Mouse (Mus musculus) intestine, embryonic 14.5 days (tissue): ENCODE measurements around the gene Cenpv. TPM values are rescaled to one million over a fixed set of nuclear protein-coding genes. Genes with fewer than 3 reads are reported as not detected.

Source experiments
- ATAC-seq: fragments of 200-750 bp; cut with Nextera tagmentation; replicated peaks from 2 replicates; pipeline ENCODE4 v1.8.0; 2017; ENCODE audit warnings: low read depth, moderate number of reproducible peaks, moderate TSS enrichment, moderate library complexity; ENCODE audit not compliant: low FRiP score, low TSS enrichment
- DNase-seq: peaks from one replicate; pipeline ENCODE4 v3.0.0-alpha.2; 2018; ENCODE audit warnings: low spot score
- H3K27ac ChIP-seq: fragments of 300-500 bp; sonication (generic); 2 replicates; pipeline ENCODE4 v1.5.1; 2014; ENCODE audit warnings: low read depth, mild to moderate bottlenecking, control low read depth
- H3K27me3 ChIP-seq: fragments of 300-500 bp; sonication (generic); replicated peaks from 2 replicates; pipeline ENCODE4 v1.6.1; 2014; ENCODE audit warnings: low read length, control low read depth; ENCODE audit not compliant: control insufficient read depth, insufficient read depth
- H3K36me3 ChIP-seq: fragments of 300-500 bp; sonication (generic); 2 replicates; pipeline ENCODE4 v1.6.1; 2014; ENCODE audit warnings: low read length, control low read depth; ENCODE audit not compliant: control insufficient read depth, insufficient read depth
- H3K4me1 ChIP-seq: fragments of 300-500 bp; sonication (generic); replicated peaks from 2 replicates; pipeline ENCODE4 v1.6.1; 2014; ENCODE audit warnings: low read length, control low read depth, mixed read lengths; ENCODE audit not compliant: control insufficient read depth, insufficient read depth
- H3K4me2 ChIP-seq: fragments of 300-500 bp; sonication (generic); 2 replicates; pipeline ENCODE4 v1.6.1; 2014; ENCODE audit warnings: low read length
- H3K4me3 ChIP-seq: fragments of 300-500 bp; sonication (generic); 2 replicates; pipeline ENCODE4 v1.5.1; 2014; ENCODE audit warnings: low read depth, low read length, control low read depth, mixed read lengths
- H3K9ac ChIP-seq: fragments of 300-500 bp; sonication (generic); 2 replicates; pipeline ENCODE4 v1.6.1; 2014; ENCODE audit warnings: mild to moderate bottlenecking, low read length
- H3K9me3 ChIP-seq: fragments of 300-500 bp; sonication (generic); 2 replicates; pipeline ENCODE4 v1.6.1; 2016; ENCODE audit warnings: low read length, control low read depth; ENCODE audit not compliant: control insufficient read depth
- WGBS: fragments of 180-500 bp; shearing (Covaris S2); extraction: QIAGEN DNeasy Blood & Tissue Kit; methylation state at CpG from one replicate; pipeline ENCODE4 v1.1.7; 2014; 5-methylcytosine and 5-hydroxymethylcytosine counted together
- polyA plus RNA-seq: library from polyadenylated mRNA; unstranded; fragments of >200 nt; fragmentation: Nextera tagmentation; extraction: Ambion mirVana; gene quantifications from 2 replicates; pipeline ENCODE4 v1.2.1, GENCODE M21; 2014

Cenpv gene
- 31.1 and 44.9 TPM in 2 replicates for polyA plus RNA-seq

DNA sequence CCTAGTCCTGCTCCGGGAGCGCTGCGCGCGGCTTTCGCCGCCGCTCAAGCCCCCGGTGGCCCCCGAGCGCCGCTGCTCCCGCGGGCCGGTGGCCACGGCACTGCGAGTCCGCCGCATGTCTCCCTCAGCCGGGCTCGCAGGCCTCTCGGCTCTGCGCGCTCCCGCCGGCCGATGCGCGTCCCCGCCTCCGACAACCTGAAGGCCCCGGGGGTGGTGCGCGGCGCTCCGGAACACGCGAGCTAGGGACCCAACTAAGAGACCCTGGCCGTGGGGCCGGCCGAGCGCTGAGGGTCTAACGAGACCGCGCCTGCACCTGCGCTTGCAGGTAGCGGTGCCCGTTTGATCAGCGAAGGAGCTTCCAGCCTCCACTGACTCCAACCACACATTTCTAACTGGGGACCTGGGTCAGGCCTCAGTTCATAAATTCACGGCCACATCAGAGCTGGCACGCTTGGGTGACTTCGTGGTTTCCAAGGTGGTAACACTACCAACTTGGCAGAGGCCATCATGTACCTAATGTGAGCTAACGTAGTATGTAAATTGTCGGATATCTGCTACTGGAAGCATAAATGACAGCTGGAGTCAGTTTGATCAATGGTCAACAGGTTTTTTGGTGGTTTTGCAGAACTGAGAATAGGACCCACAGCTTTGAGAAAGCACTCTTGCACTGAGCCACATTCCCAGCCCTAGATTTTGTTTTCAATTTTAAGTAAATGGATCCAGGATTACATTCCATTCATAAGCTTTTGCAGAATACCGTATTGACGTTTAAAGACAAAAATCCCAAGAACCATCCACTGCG lies at the start of gene Cenpv:
Gene Cenpv, minus strand, starts transcription at position 173 of the 802 bp plus-strand sequence.
- H3K9ac ChIP-seq = peak within 1 kb of the TSS; percentile 80
- H3K4me1 ChIP-seq = 0 out of 2 replicates have a peak, but pooled peaks cover 4% of the 10 kb centered on the region
- peak; percentile 89 for DNase-seq
- WGBS = 6% methylated on average over 50 of the region's 57 CpGs
- H3K4me2 ChIP-seq = peak within 1 kb of the TSS; percentile 88
- no peaks in the 10 kb centered on the region for H3K9me3 ChIP-seq
- 0 out of 2 replicates have a peak, but pooled peaks cover 2% of the 10 kb centered on the region for H3K27me3 ChIP-seq
- H3K4me3 ChIP-seq = peak within 1 kb of the TSS; percentile 68
- H3K36me3 ChIP-seq = no peaks in the 10 kb centered on the region
- H3K27ac ChIP-seq = 0 out of 2 replicates have a peak within 1 kb of the TSS, but pooled peaks have one; percentile 34
- peak; percentile 83 for ATAC-seq

DNA sequence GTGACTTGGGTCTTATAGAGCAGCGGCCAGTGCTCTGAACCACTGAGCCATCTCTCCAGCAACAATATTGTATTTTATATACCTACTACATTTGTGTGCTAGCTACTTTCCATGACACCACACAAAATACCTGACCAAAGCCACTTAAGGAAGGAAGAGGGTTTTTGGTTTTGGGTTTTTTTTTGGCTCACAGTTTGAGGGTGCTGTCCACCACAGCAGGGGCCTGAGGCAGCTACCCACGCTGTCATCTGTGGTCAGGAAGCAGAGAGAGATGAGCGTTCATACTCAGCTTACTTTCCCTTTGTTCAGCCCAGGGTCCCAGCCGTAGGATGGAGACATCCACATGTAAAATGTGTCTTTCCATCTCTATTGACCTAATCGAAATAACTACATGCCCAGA lies 48.0 kb upstream of the Cenpv start:
- Histone ChIP-seq H3K27ac (no peak overlapping the region), H3K4me3 (no peak overlapping the region), H3K9me3 (no peaks in the 10 kb centered on the region), H3K27me3 (no peaks in the 10 kb centered on the region), H3K4me1 (no peaks in the 10 kb centered on the region), H3K36me3 (no peaks in the 10 kb centered on the region), H3K4me2 (no peak overlapping the region), H3K9ac (no peak overlapping the region)
- WGBS = 88% methylated on average over 5 of the region's 5 CpGs
- no peak for DNase-seq
- ATAC-seq = no peak

DNA sequence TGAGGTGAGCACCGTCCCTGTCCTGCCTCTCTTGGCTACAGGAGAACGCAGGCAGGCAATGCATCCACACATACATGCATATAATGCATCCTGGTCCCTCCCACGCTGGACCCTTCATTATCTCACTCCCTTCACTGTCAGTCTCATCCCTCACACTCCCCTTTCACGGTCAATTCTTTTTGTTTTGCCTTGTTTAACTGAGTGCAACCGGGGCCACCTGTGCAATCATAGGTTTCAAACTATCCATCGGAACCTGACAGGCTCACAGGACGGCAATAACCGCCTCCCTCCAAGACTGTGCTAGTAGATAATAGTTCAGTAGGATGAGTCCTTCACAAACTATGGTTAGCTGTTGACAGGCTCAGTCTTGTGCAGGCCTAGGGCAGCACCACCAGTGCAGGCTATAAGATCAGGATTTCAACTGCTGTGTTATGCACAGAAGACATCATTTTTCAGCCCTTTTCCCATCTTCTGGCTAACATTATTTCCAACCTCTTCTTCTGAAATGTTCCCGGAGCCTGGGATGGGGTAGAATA lies 45.7 kb upstream of the Cenpv start:
- ATAC-seq = no peak
- WGBS = 62% methylated on average over 9 of the region's 9 CpGs
- Histone ChIP-seq H3K27ac (no peak overlapping the region), H3K4me3 (no peak overlapping the region), H3K9ac (no peak overlapping the region), H3K36me3 (no peaks in the 10 kb centered on the region), H3K27me3 (no peaks in the 10 kb centered on the region), H3K4me2 (no peak overlapping the region), H3K9me3 (no peaks in the 10 kb centered on the region), H3K4me1 (no peaks in the 10 kb centered on the region)
- DNase-seq = no peak

DNA sequence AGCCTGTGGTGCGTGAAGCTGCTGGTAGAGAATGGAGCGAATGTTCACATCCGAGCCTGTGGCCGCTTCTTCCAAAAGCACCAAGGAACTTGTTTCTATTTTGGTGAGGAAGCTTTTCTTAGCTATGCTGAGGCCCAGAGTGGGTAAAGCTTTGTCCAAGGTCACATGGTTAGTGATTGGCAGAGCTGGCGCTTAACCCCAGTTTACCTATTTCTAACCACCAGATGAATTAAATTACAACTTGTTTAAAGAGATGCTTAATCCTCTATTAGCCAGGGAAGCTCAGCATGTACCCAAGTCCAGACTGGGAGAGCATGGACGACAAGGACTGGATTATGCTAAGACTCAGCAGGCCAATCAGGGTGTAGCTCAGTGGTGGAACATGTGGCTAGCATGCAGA lies 44.0 kb upstream of the Cenpv start:
- H3K4me2 ChIP-seq = no peak overlapping the region
- H3K27me3 ChIP-seq = no peaks in the 10 kb centered on the region
- no peak overlapping the region for H3K27ac ChIP-seq
- no peak overlapping the region for H3K9ac ChIP-seq
- no peak for ATAC-seq
- DNase-seq = no peak
- H3K9me3 ChIP-seq = no peaks in the 10 kb centered on the region
- no peaks in the 10 kb centered on the region for H3K4me1 ChIP-seq
- H3K36me3 ChIP-seq = no peaks in the 10 kb centered on the region
- 86% methylated on average over 6 of the region's 6 CpGs for WGBS
- H3K4me3 ChIP-seq = no peak overlapping the region

DNA sequence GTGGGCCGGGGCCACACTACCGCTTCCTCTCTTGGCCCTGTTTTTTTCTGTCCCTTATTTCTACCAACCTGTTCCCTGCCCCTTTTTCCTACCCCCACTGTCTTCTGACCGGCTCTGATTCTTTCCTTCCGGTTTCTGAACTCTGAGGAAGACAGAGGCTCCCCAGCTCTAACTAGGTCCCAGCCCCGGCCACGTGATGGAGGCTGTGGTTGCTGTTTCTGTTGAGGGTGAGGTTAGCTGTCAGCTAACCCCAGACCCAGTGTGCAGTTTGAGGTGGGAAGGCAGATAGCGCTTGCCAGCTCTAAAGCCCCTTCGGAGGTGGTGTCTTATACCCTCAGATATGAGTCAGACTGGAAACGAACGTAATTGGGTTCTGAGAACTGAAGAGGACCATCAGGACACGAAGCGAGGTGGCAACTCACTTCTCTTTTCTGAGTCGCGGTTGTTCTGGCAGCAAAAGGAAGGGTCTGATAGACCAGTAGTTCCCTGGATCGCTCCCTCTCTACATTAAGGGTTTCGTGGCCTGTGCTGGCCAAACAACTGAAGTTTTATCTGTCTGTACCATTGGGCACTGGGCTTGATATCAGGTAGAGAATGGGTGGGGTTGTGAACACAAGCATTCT lies 37.6 kb upstream of the Cenpv start:
- 0 out of 2 replicates have a peak, but pooled peaks cover 4% of the 10 kb centered on the region for H3K4me1 ChIP-seq
- ATAC-seq (no peak), DNase-seq (no peak)
- no peaks in the 10 kb centered on the region for H3K36me3 ChIP-seq
- peak overlapping the region; percentile 49; the same call in 1 of the 2 replicates for H3K4me3 ChIP-seq
- H3K4me2 ChIP-seq = peak overlapping the region; percentile 95
- peak overlapping the region; percentile 44; the same call in 1 of the 2 replicates for H3K9ac ChIP-seq
- H3K9me3 ChIP-seq = no peaks in the 10 kb centered on the region
- no peak overlapping the region for H3K27ac ChIP-seq
- H3K27me3 ChIP-seq = 0 out of 2 replicates have a peak, but pooled peaks cover 4% of the 10 kb centered on the region
- WGBS = 68% methylated on average over 16 of the region's 16 CpGs

DNA sequence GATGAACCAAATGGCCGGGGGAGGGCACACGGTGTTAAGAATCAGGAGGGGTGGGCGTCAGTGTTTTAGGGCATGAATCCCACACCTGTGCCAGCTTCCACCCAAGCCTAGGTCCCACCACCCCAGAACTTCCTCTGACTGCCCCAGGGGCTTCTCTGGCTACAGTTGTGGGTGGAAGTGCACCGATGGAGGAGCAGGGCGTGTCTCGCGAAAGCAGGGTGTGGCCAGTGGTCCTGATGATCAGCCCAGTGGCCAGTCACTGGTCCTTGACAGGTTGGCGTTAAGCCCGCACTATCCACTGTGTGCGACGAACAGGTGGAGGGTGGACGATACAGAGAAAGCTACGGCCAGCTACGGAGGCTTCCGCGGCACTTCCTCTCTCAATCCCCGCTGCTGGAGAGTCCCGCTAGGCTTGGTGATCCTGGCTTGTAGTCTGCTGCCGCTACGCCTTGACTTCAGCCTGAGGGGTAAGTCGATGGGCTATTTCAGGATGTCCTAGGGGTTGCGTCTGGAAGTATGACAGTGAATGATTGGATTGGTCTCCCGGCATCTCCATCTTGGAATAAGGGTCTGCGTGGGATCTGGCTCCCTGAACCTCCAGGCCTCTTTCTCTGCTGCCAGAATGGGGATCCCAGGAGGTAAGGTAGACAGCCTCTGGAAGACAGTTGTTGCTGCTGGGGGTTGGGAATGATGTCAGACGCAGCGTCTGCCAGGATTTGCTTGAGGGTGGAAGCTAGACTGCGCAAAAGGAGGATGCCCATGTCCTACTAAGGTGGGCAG lies 36.8 kb upstream of the Cenpv start:
- Histone ChIP-seq H3K9me3 (no peaks in the 10 kb centered on the region), H3K9ac (peak overlapping the region; percentile 44), H3K4me2 (peak overlapping the region; percentile 95), H3K27me3 (0 out of 2 replicates have a peak, but pooled peaks cover 4% of the 10 kb centered on the region), H3K4me1 (0 out of 2 replicates have a peak, but pooled peaks cover 4% of the 10 kb centered on the region), H3K4me3 (peak overlapping the region; percentile 49), H3K27ac (no peak overlapping the region; the same call in 1 of the 2 replicates), H3K36me3 (no peaks in the 10 kb centered on the region)
- peak; percentile 58 for ATAC-seq
- peak; percentile 70 for DNase-seq
- WGBS = 8% methylated on average over 27 of the region's 27 CpGs

DNA sequence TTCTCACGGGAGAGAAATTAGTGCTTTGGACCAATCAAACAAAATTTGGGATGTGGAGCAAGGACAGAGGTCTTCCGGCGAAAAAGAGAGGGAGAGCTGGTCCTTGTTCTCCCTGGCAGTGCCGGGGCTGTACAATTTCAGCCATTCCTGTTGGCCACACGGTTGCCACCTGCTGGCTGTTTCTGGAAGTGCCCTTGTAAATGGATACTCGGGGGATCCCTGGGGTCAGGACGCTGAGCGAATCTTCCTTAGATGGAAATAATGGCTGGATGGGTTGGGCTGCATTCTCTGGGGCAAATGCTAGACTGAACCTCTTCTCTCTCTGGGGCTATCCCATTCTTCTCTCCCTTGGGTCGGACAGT lies 36.2 kb upstream of the Cenpv start:
- peak; percentile 73 for ATAC-seq
- 0 out of 2 replicates have a peak, but pooled peaks cover 4% of the 10 kb centered on the region for H3K27me3 ChIP-seq
- no peaks in the 10 kb centered on the region for H3K9me3 ChIP-seq
- 0 out of 2 replicates have a peak, but pooled peaks cover 4% of the 10 kb centered on the region for H3K4me1 ChIP-seq
- WGBS = under 1% methylated on average over 9 of the region's 9 CpGs
- peak overlapping the region; percentile 44 for H3K9ac ChIP-seq
- H3K27ac ChIP-seq = no peak overlapping the region; the same call in 1 of the 2 replicates
- peak overlapping the region; percentile 95 for H3K4me2 ChIP-seq
- H3K4me3 ChIP-seq = peak overlapping the region; percentile 49
- peak; percentile 98 for DNase-seq
- no peaks in the 10 kb centered on the region for H3K36me3 ChIP-seq

DNA sequence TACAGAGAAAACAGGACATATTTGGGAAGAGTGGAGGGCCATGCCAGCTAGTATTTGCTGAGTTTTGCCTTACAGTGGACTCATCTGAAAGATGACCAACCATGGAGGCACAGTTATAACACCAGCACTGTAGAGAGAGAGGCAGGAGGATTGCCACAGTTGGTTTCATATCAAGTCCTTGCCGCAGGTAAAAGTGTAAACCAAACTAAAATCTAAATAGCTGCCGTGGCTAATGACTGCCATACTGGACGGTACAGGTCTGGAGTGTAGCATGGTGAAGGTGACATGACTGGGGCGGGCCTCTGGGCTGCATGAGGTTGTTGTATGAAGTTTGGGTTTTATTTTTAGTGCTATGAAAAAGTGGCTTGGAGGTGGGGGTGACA lies 35.6 kb upstream of the Cenpv start:
- 0 out of 2 replicates have a peak, but pooled peaks cover 4% of the 10 kb centered on the region for H3K27me3 ChIP-seq
- ATAC-seq (no peak), DNase-seq (no peak)
- no peaks in the 10 kb centered on the region for H3K9me3 ChIP-seq
- H3K4me2 ChIP-seq = no peak overlapping the region
- H3K4me1 ChIP-seq = 0 out of 2 replicates have a peak, but pooled peaks cover 4% of the 10 kb centered on the region
- H3K36me3 ChIP-seq = no peaks in the 10 kb centered on the region
- no peak overlapping the region for H3K27ac ChIP-seq
- H3K4me3 ChIP-seq = no peak overlapping the region
- WGBS = 77% methylated on average over 4 of the region's 4 CpGs
- H3K9ac ChIP-seq = no peak overlapping the region
